Mouse (Mus musculus): ENCODE data around the gene Gm21882. TPM values are rescaled to one million over a fixed set of nuclear protein-coding genes. Genes with fewer than 3 reads are reported as not detected.
"Not testable (repeated sequence)": the region's sequence is repeated elsewhere in the genome, so short reads cannot be mapped to it uniquely, and the experiment has no call there.

The Gm21882 gene
- polyA plus RNA-seq (2015; fragmentation: Nextera tagmentation; extraction: Ambion mirVana): not detected in 2 replicates

GRCm38 (mm10) chrY:40381423-40381822 lies at the start of gene Gm21882:
Gm21882 (minus strand) TSS chrY:40381523.
- not testable (repeated sequence) for H3K4me2 ChIP-seq (replicated peaks; ENCODE audit: low read depth, low read length); H3K4me3 ChIP-seq (ENCODE audit: low read length); H3K4me1 ChIP-seq (ENCODE audit: insufficient read depth, low read length); H3K36me3 ChIP-seq (ENCODE audit: insufficient read depth, low read length); H3K9me3 ChIP-seq (ENCODE audit: low read length); ATAC-seq (ENCODE audit: low FRiP score, low TSS enrichment); H3K27me3 ChIP-seq (ENCODE audit: insufficient read depth, low read length); H3K9ac ChIP-seq (replicated peaks; ENCODE audit: low read length); H3K27ac ChIP-seq (ENCODE audit: low read length)
- WGBS: no CpG with 5 or more reads among the region's 1 CpGs

Other genes starting within 250 kb of the Gm21882 start
- gene Gm21865, start 64.6 kb downstream of the Gm21882 start, polyA plus RNA-seq (2015; fragmentation: Nextera tagmentation; extraction: Ambion mirVana): not detected in 2 replicates